Mouse (Mus musculus): ENCODE data around the gene Alpk1.

- TF ChIP-seq CTCF (IDR thresholded peaks at IDR 0.05; ENCODE audit: low read depth) (no peak), EP300 (IDR thresholded peaks at IDR 0.05; ENCODE audit: low read depth) (no peak)
Measured at GRCm38 (mm10) chr3:127757886-127758301, 22.4 kb downstream of the Alpk1 start.

Data from liver, embryonic 14.5 days (tissue).